Mouse (Mus musculus): ENCODE results near the gene Ank3. TPM values are rescaled to one million over a fixed set of nuclear protein-coding genes. Genes with fewer than 3 reads are reported as not detected.

Gene Ank3
- total RNA-seq, 2 experiments from 2014 or later = 497 to 550 TPM

DNA sequence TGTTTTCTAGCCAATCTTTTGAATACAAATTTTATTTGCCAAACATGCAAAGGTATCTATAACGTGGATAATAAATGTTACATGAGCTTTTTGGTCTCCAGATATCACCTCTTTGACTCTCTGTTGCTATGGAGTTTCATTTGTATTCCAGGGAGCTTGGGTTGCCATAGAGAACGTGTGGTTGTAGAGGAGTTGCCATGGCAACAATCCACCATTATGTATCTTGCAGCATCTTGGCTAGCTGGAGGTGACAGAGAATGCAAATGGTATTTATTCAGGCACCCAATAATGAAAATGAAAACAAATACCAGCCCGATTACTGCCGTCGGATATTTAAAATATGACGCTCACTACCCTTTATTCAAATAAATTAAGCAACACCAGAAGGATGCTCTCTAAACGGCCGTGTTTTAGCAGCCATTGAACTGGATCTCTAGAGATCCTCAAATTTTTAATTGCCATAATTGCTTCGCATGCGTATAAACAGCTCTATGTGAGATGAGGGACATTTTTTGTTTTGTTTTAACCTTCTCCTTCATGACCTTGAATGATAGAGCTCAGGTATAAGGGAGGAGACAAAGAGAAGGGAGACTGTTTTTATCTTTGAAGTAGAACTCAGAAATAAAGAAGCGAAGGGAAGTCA is 67.1 kb downstream of the Ank3 start:
- intact Hi-C loops (cut with DNase I) = loop anchor here (5.0 kb wide), 1 partner anchor 72 kb away; no protein-coding TSS in a partner anchor
- peak; percentile 73 to 90 for DNase-seq (ENCODE audit: low spot score in 2 of 2)

DNA sequence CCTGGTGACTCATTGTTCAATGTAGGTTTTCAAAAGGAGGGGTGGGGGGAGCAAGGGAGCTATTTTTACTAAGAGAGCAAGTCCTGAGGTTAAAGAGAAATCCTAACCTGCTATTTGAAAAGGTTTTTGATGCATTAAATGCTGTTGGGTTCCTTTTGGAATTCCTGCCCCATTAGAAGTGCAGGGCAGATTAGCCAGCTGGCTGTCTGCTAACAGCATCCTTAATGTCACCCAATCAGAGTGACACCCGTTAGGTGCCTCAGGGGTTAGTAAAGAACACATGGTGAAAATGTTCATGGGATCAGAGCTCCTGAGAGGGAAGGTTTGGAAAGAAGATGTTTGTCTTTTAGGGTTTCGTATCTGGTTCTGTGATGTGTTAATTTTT is 67.6 kb downstream of the Ank3 start:
- DNase-seq (ENCODE audit: low spot score in 2 of 2) = no peak
- intact Hi-C loops (cut with DNase I) = loop anchor here (5.0 kb wide), 1 partner anchor 71 kb away; no protein-coding TSS in a partner anchor

DNA sequence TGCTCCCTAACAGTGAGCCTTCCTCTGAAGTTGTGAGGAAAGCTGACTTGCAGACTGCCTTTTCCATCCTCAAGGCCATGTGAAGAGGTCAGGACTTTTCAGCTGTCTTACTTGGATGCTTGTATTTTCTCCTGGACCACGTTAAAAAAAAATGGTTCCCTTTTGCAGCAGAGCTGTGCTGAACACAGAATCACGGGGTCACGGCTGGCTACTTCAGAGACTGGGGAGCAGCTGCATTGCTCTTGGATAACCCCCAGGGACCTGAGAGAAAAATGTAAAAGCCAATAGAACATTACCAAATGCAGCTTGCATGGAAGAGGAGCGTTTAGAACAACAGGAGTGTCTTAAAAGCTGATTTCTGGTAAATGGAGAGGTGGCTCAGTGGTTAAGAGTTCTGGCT is 68.0 kb downstream of the Ank3 start:
- intact Hi-C loops (cut with DNase I) = loop anchor here (5.0 kb wide), 1 partner anchor 71 kb away; no protein-coding TSS in a partner anchor

DNA sequence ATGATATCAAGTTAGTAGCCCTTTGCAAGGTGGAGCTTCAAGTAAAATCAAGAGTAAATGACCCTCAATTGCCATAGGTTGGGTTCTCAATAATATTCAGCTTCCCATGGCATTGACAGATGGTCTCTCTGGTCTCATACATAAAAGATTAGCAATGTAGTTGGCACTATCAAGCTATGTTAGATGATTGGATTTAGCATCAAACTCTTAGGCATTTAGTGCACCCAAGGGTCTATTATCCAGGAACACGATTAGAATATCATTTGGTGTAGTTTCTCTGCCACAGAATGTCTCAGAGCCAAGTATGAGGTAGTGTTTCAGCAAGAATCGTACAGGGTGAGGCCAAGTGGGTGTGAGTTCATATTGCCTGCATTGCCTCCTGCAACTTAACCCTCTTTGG is 68.6 kb downstream of the Ank3 start:
- DNase-seq (ENCODE audit: low spot score in 2 of 2) = no peak
- intact Hi-C loops (cut with DNase I) = loop anchor here (5.0 kb wide), 1 partner anchor 70 kb away; no protein-coding TSS in a partner anchor

More for the DNA sequence above, 68.0 kb downstream of the Ank3 start:
- no peak for DNase-seq (ENCODE audit: low spot score in 2 of 2)

DNA sequence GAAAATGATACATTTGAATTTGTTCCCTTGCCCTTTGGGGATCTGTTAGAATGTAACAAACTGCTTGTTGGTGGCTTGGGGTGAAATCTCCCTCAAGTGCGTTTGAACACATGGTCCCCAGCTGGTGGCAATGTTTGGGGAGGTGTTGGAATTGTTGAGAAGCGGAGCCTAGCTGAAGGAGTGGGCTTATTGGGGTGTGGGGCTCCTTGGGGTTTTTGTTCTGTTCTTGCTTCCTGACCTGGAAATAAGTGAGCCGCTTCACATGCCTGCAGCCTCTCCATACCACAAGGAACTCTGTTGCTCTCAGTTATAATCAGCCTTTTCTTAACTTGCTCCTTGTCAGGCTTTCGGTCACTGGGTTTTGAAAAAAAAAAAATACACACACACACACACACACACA is 73.3 kb downstream of the Ank3 start:
- DNase-seq (ENCODE audit: low spot score in 2 of 2) = no peak
- intact Hi-C loops (cut with DNase I) = no loop called here

DNA sequence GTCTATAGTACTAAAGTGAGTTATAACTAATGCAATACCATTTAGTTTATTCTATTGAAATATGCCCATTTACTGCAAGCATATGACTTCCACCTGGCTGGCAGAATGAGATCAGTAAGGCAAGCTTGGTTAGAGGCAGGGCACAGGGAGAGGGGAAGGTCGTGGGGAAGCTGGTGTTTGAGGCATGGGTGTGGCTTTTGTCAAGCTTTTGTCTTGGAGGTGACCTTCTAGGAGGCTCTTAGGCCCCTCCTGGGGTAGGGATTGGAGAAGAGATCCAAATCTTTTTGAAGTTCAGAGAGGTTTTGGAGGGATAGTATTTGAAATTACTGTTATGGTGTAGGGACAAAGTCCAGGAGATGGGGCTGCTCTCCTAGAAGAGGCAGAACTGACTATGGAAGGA is 78.3 kb downstream of the Ank3 start:
- no peak for DNase-seq (ENCODE audit: low spot score in 2 of 2)

DNA sequence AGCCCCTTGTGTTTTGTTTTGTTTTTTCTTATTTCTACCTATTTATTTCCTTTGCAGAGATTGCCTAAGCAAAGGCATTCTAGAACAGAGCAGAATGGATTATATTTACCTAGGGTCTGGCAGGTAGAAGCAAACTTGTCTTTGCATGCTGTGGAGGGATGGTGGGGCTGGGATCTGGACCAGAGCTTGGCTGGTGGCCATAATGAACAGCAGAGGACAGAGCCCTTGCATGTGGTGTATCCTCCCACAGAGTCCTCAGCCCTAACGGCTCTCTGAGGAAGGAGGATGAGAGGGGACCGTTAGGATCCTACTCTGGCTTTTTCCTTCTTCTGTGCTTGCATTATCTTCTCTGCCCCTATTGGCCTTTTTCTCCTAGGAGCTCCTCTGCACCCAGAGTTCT is 79.1 kb downstream of the Ank3 start:
- DNase-seq (ENCODE audit: low spot score in 2 of 2) = no peak
- intact Hi-C loops (cut with DNase I) = no loop called here

More for the DNA sequence above, 78.3 kb downstream of the Ank3 start:
- intact Hi-C loops (cut with DNase I) = no loop called here

DNA sequence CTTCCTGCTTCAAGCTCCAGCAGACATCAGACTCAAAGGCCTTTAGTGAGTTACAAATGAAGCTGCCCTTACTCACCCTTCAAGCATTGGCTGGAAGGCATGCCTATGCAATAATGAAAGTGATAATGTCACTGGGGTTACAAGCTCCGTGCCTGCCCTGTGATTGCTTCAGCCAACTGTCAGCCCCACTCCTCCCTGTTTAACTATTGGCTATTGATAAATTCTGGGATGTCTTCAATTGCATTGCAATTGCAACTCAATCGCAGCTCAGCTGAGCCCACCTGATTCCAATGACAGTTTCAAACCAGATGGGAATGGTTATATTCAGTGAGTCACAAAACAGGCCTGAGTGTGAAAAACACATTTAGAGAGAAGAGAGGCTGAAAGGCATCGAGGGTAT is 80.3 kb downstream of the Ank3 start:
- intact Hi-C loops (cut with DNase I) = no loop called here
- DNase-seq (ENCODE audit: low spot score in 2 of 2) = peak in 1 of 2 experiments; percentile 25

DNA sequence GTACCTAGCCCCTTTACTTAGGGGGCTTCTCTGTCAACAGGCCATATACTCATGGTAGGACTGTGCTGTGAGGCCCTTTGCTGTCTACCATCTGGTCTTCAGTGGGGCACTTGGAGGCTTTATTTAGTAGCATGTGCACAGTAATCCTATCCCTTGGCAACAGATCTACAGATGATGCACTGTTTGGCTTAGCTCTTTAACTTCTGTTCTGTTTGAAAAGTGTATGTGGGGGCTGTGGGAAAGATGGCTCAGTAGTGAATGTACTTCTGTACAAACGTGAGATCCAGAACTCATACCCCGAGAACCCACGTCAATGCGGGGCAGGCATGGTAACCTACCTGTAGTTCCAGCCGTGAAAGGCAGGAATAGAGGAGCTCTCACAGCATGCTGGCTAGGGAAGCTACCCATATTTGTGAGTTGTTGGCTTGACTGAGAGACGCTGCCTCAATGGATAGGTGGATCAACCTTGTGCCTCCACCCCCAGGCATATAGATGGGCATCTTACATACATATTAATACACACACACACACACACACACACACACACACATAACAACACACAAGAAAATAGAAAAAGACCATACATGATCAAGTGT is 86.7 kb downstream of the Ank3 start:
- intact Hi-C loops (cut with DNase I) = no loop called here
- DNase-seq (ENCODE audit: low spot score in 2 of 2) = peak in 1 of 2 experiments; percentile 74

DNA sequence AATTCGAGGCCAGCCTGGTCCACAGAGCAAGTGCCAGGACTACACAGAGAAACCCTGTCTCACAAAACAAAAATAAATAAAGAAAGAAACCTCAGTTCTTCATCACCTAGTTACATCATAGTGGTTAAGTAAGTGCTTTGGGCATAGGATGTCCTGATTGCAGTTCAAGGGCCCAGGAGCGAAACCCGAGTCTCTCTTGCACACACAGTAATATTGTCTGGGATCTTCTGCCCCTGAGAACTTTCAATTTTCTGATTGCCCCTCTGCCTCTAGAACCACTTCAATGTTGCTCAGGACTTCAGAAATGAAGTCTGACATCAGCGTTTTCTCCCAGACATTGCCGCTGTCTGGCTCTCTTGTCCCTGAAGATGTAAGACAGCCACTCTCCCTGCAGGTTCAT is 91.6 kb downstream of the Ank3 start:
- no peak for DNase-seq (ENCODE audit: low spot score in 2 of 2)
- intact Hi-C loops (cut with DNase I) = no loop called here

DNA sequence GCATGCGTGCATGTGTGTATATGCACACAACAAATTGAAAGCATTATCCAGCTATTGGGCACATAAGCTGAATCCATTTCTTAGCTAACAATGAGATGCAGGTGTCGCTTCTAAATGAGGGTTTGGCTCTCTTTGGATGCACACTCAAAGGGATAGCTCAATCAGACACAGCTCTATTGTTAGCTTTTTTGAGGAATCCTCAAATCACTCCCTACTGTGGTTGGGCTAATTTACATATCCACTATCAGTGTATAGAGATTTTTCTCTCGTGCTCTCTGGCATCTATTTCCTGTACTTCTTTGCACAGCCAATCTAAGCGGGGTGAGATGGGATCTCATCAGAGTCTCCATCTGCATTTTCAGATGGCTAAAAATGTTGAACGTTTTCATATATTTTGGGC is 93.4 kb downstream of the Ank3 start:
- intact Hi-C loops (cut with DNase I) = no loop called here
- no peak for DNase-seq (ENCODE audit: low spot score in 2 of 2)

DNA sequence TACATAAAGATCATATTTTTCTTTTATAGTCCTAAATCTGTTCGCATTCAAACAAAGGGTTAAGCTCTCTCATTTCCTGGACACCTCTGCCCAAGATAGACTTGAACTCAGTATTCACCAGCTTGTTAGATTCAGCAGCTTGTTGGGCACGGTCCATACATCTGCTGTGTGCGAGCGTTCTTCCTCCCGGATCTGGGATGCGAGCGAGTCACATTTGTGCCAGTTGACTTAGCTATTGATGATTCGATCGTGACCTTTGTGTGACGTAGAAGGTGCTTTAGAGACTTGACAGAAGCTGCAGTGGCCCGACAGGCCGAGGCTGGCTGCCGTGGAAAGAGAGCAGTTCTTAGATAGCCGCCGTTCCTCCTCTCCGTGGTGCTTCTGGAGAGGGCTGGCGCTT is 98.8 kb downstream of the Ank3 start:
- DNase-seq (ENCODE audit: low spot score in 2 of 2) = no peak

DNA sequence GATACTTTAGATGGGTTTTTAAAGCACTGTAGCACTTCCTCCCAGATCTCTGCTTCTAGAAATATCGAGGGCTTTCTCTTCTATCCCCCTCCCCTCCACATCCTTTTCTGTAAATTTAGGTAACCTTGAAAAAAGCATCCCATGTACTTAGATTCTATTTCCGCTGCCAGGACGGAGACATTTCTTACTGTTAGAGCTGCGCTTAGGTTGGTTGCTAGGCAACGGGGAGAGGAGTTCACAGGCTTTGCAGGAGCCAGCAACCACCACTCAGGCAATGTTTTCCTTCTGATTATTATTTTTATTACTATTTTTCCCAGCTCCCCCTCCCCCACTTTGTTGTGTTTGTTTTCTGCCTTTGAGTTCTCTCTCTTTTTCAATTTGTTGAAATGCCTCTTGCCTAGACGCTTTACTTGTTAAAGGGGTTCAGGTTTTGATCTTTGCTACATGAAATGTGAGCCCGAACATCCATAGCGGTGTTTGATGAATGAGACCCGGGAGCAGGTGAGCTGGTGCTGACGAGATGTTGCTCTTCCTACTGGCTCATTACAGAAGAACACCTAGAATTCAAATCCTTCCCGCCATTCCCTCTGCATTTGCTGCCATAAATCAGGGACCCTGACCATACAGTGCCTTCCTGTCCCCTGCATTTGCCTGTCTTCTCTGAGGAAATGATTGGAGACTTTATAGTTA is 101.7 kb downstream of the Ank3 start:
- intact Hi-C loops (cut with DNase I) = no loop called here
- DNase-seq (ENCODE audit: low spot score in 2 of 2) = peak; percentile 67 to 85

More for the DNA sequence above, 98.8 kb downstream of the Ank3 start:
- intact Hi-C loops (cut with DNase I) = no loop called here

DNA sequence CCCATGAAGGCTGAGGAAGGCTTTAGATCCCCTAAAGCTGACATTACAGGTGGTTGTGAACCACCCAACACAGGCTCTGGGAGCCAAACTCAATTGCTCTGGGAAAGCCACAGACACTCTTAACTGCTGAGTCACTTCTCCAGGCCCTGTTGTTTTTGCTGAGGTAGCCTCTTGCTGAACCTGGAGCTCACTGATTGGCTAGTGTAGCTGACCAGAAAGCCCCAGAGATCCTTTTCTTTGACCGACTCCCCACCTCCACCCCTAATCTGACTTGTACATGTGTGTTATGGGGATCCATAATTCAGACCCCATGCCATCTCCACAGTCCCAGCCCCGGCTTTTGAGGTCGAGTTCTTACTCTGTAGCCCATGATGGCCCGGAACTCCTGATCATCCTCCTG is 105.2 kb downstream of the Ank3 start:
- intact Hi-C loops (cut with DNase I) = no loop called here
- no peak for DNase-seq (ENCODE audit: low spot score in 2 of 2)

DNA sequence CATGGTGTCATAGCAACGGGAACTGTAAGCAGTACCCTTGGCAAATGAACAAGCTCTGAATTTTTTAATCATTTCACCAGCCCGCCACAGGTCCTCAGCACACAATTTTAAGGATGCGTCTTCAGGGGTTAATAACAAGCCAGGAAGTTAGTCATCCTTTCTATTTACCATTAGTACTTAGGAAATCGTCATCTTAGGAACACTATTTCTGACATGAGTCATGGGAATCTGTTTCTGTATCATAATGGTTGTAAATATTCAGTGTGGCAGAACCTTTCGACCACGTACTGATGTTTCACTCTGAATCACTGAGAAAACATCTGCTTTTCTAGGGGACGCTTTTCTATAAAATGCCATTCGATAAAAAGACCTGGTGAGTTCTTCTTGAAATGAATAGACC is 109.1 kb downstream of the Ank3 start:
- no peak for DNase-seq (ENCODE audit: low spot score in 2 of 2)
- intact Hi-C loops (cut with DNase I) = no loop called here

DNA sequence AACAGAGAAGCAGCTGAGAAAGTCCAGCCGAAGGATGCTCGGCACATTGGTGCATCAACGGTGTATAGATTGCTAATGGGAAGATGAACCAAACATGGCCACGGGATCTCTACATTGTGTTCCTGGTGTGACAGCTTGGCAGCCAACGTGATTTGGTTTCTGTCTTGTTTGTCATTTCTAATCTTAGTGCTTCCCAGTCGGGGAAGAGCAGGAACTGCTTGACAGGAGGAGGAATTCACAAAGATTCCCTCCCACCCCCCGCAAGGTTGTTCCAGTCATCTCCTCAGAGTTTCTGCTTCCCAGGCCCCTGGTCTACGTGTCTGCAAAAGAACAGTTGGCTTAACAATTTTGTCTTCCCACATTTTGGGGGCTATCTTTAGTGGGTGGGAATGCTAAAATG is 111.8 kb downstream of the Ank3 start:
- intact Hi-C loops (cut with DNase I) = no loop called here
- DNase-seq (ENCODE audit: low spot score in 2 of 2) = peak in 1 of 2 experiments; percentile 64

DNA sequence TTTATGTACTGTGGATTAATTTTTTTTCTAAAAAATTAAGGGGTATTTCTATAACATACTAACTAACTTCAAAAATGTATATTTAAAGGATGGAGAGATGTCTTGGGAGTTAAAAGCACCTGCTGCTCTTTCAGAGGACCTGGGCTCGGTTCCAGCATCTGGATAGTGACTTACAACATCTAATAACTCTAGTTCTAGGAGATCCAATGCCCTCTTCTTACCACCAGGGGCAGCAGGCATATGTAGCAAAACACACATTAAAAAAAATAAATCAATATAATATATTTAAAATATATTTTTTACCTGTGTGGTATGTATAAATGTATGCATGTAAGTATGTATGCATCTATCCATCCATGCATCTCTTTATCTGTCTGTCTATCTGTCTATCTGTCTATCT is 112.7 kb downstream of the Ank3 start:
- intact Hi-C loops (cut with DNase I) = no loop called here
- no peak for DNase-seq (ENCODE audit: low spot score in 2 of 2)

DNA sequence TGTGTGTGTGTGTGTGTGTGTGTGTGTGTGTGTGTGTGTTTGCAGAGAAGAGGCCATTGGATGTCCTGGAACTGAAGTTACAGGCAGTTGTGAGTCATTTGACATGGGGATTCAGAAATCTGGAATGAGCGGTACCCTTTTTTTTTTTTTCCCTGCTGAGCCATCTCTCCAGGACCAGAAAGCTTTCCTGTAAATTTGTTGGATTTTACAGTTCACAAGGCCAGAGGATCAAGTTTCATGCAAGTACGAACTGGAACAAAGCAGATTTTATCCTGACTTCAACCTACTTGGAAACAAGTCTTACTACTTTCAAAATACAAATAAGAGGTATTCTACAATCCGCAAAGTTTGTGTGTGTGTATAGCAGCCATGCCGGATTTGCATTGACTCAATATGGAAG is 123.4 kb downstream of the Ank3 start:
- DNase-seq (ENCODE audit: low spot score in 2 of 2) = no peak
- intact Hi-C loops (cut with DNase I) = no loop called here

DNA sequence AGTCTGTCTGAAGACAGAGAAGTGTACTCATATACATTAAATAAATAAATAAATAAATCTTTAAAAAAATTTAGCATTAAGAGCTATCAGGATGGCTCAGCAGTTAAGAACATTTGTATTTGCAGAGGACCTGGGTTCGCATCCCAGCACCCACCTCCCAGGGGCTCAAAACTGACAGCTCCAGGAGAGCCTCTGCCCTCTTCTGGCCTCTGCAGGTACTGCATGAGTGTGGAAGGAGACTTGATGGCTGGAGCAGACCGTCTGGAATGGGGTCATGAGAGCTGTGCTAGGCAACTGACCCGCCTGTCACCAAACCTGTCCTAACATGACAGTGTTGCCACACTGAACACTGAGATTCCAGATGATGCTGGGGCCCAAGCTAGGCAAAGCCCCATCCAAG is 124.6 kb downstream of the Ank3 start:
- intact Hi-C loops (cut with DNase I) = no loop called here
- DNase-seq (ENCODE audit: low spot score in 2 of 2) = no peak

DNA sequence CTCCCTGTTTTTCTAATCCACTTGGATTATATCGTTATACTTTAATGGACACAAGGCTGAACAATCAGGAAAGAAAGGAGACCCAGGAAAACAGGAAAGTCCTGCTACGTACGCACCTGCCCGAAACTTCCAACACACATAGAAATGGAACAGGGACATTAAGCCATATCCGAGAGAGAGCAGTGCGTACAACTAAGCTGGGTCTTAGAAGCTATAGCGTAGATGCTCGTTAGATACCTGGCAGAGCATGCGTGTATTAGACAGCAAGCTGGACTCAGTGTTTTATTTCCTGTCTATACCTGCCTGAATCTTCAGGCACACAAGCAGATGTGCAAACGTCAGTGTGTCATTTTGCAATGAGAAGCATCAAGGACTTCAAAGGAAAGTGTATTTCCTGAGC is 128.7 kb downstream of the Ank3 start:
- intact Hi-C loops (cut with DNase I) = no loop called here
- DNase-seq (ENCODE audit: low spot score in 2 of 2) = no peak

DNA sequence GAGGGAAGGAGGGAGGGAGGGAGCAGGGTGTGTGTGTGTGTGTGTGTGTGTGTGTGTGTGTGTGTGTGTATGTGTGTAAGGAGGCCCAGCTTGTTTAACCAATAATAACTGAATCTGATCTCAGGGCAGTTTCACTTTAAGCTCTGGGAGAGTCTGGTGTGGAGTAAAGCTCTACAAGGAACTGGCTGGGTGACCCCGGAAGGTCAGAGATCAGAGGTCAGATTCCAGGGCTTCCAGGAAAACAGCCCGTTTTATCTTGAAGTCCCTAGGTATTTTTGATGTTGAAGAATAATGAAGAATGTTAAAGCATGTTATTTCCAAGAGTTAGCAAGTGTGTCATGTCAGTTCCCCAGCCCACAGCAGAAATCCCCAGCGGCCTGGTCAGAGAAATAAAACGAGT is 130.2 kb downstream of the Ank3 start:
- intact Hi-C loops (cut with DNase I) = no loop called here
- no peak for DNase-seq (ENCODE audit: low spot score in 2 of 2)

All from left cerebral cortex, postnatal 25 days (tissue).